Mouse (Mus musculus): Measurements from ENCODE around the gene Wee1. TPM values are rescaled to one million over a fixed set of nuclear protein-coding genes. Genes with fewer than 3 reads are reported as not detected.

The Wee1 gene
- polyA plus RNA-seq, 1 experiment, result 4.4 TPM

DNA sequence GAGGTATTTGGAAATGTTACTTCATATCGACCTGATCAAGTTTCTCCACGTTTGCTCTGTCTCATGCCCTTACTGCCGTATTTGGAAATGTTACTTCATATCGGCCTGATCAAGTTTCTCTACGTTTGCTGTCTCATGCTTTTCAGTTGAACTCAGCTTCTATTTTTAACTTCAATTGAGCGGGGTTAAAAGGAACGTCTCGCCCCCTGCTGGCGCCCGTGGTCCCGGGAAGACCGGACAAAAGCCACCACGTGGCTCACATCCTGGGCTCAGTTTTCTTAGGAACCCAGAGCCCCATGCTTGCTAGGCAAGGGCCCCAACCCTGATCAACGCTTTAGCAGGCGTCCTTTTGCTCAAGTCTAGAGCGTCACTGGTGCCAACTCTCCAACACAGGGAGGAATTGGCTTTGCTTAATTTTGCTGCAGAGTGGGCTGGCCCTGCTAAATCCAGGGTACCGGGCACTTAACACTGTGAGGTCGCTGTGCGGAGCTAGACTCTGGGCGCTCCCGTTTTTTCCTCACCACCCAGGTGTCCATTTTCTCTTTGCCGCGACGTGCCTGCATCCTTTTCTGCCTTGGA, 42.3 kb downstream of the Wee1 start:
- peak overlapping the region; percentile 69 for H3K4me3 ChIP-seq (ENCODE audit: insufficient read depth, low read depth, low read length)
- no peaks in the 10 kb centered on the region for H3K36me3 ChIP-seq (ENCODE audit: control insufficient read depth, insufficient read depth, low read length)
- WGBS, result under 1% methylated on average over 24 of the region's 24 CpGs
- H3K27me3 ChIP-seq (replicated peaks; ENCODE audit: control insufficient read depth, insufficient read depth, low read length), result no peaks in the 10 kb centered on the region
- peak; percentile 95 for DNase-seq
- TF ChIP-seq POLR2A (IDR thresholded peaks at IDR 0.05; ENCODE audit: low read depth, low read length) (no peak), CTCF (conservative IDR thresholded peaks at IDR 0.05; ENCODE audit: insufficient read depth, insufficient read length, low read depth, low read length) (peak; percentile 73)
- H3K4me1 ChIP-seq (ENCODE audit: control insufficient read depth, insufficient read depth, low read length), result no peaks in the 10 kb centered on the region; the same call in 1 of the 2 replicates
- H3K27ac ChIP-seq (ENCODE audit: insufficient read depth, low read depth, low read length), result peak overlapping the region; percentile 88

DNA sequence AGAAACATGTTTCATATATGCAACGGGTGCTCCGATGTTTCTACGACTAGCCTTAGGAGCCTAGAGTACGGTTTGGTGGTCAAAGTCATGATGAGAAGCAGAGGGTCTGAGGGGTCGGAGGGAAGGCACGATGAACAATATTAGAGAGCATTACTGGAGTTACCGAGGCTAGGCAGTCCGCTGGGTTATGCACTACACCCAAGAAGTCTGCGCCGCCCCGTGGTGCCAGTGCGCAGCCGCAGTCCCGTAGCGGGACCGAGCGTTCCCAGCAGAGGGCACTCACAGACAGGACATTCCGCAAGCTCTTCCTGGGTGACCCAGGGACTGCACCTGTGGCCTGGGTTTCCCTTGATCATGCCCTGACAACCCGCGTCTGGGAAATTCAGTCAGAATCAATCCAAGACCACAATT, 42.9 kb downstream of the Wee1 start:
- peak overlapping the region; percentile 81 for H3K27ac ChIP-seq (ENCODE audit: insufficient read depth, low read depth, low read length)
- H3K27me3 ChIP-seq (replicated peaks; ENCODE audit: control insufficient read depth, insufficient read depth, low read length), result no peaks in the 10 kb centered on the region
- peak; percentile 97 for DNase-seq
- H3K4me1 ChIP-seq (ENCODE audit: control insufficient read depth, insufficient read depth, low read length), result no peaks in the 10 kb centered on the region; the same call in 1 of the 2 replicates
- H3K36me3 ChIP-seq (ENCODE audit: control insufficient read depth, insufficient read depth, low read length), result no peaks in the 10 kb centered on the region
- 0% methylated on average over 20 of the region's 20 CpGs for WGBS
- TF ChIP-seq POLR2A (IDR thresholded peaks at IDR 0.05; ENCODE audit: low read depth, low read length), result peak; percentile 19
- TF ChIP-seq CTCF (conservative IDR thresholded peaks at IDR 0.05; ENCODE audit: insufficient read depth, insufficient read length, low read depth, low read length), result peak; percentile 99
- peak overlapping the region; percentile 69 for H3K4me3 ChIP-seq (ENCODE audit: insufficient read depth, low read depth, low read length)

- Histone ChIP-seq H3K27ac (ENCODE audit: insufficient read depth, low read depth, low read length) (no peak overlapping the region), H3K4me1 (ENCODE audit: control insufficient read depth, insufficient read depth, low read length) (no peaks in the 10 kb centered on the region; the same call in 1 of the 2 replicates), H3K36me3 (ENCODE audit: control insufficient read depth, insufficient read depth, low read length) (no peaks in the 10 kb centered on the region), H3K4me3 (ENCODE audit: insufficient read depth, low read depth, low read length) (no peak overlapping the region), H3K27me3 (replicated peaks; ENCODE audit: control insufficient read depth, insufficient read depth, low read length) (no peaks in the 10 kb centered on the region)
- TF ChIP-seq CTCF (conservative IDR thresholded peaks at IDR 0.05; ENCODE audit: insufficient read depth, insufficient read length, low read depth, low read length) (no peak), POLR2A (IDR thresholded peaks at IDR 0.05; ENCODE audit: low read depth, low read length) (no peak)
- WGBS, result 74% methylated on average over 8 of the region's 8 CpGs
- DNase-seq, result no peak
These were observed 44.4 kb downstream of the Wee1 start for GRCm38 (mm10) chr7:110166233-110166632.

GRCm38 (mm10) chr7:110179208-110179607, 57.4 kb downstream of the Wee1 start:
- Histone ChIP-seq H3K36me3 (ENCODE audit: control insufficient read depth, insufficient read depth, low read length) (no peaks in the 10 kb centered on the region), H3K27ac (ENCODE audit: insufficient read depth, low read depth, low read length) (no peak overlapping the region), H3K4me3 (ENCODE audit: insufficient read depth, low read depth, low read length) (no peak overlapping the region), H3K4me1 (ENCODE audit: control insufficient read depth, insufficient read depth, low read length) (no peaks in the 10 kb centered on the region), H3K27me3 (replicated peaks; ENCODE audit: control insufficient read depth, insufficient read depth, low read length) (no peaks in the 10 kb centered on the region)
- TF ChIP-seq CTCF (conservative IDR thresholded peaks at IDR 0.05; ENCODE audit: insufficient read depth, insufficient read length, low read depth, low read length) (no peak), POLR2A (IDR thresholded peaks at IDR 0.05; ENCODE audit: low read depth, low read length) (no peak)
- 86% methylated on average over 7 of the region's 7 CpGs for WGBS
- no peak for DNase-seq

GRCm38 (mm10) chr7:110180613-110181012, 58.8 kb downstream of the Wee1 start:
- no peak overlapping the region for H3K4me3 ChIP-seq (ENCODE audit: insufficient read depth, low read depth, low read length)
- H3K4me1 ChIP-seq (ENCODE audit: control insufficient read depth, insufficient read depth, low read length), result no peaks in the 10 kb centered on the region
- H3K36me3 ChIP-seq (ENCODE audit: control insufficient read depth, insufficient read depth, low read length), result no peaks in the 10 kb centered on the region
- no peak for DNase-seq
- TF ChIP-seq POLR2A (IDR thresholded peaks at IDR 0.05; ENCODE audit: low read depth, low read length) (no peak), CTCF (conservative IDR thresholded peaks at IDR 0.05; ENCODE audit: insufficient read depth, insufficient read length, low read depth, low read length) (no peak)
- H3K27ac ChIP-seq (ENCODE audit: insufficient read depth, low read depth, low read length), result no peak overlapping the region
- H3K27me3 ChIP-seq (replicated peaks; ENCODE audit: control insufficient read depth, insufficient read depth, low read length), result no peaks in the 10 kb centered on the region

DNA sequence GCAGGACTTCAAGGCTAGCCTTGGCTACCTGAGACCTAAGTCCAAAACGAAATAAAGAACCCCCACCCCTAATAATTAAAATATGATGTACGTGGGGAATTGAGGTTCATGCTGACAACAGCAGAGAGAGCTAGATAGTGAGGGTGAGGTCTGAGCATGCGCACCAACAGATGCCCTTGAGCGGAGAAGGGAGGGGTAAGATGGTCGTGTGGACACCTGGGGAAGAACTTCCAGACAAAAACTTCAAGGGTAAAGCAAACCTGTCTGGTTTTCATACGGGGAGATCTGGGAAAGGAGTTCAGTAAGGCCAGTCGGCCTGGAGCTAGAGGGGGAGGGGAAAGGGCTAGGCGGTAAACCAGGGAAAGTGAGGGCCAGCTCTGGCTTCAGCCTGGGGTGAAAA, 59.6 kb downstream of the Wee1 start:
- H3K36me3 ChIP-seq (ENCODE audit: control insufficient read depth, insufficient read depth, low read length), result no peaks in the 10 kb centered on the region
- H3K27ac ChIP-seq (ENCODE audit: insufficient read depth, low read depth, low read length), result no peak overlapping the region
- no peak for DNase-seq
- no peaks in the 10 kb centered on the region for H3K27me3 ChIP-seq (replicated peaks; ENCODE audit: control insufficient read depth, insufficient read depth, low read length)
- no peak overlapping the region for H3K4me3 ChIP-seq (ENCODE audit: insufficient read depth, low read depth, low read length)
- TF ChIP-seq POLR2A (IDR thresholded peaks at IDR 0.05; ENCODE audit: low read depth, low read length), result no peak
- no peak for TF ChIP-seq CTCF (conservative IDR thresholded peaks at IDR 0.05; ENCODE audit: insufficient read depth, insufficient read length, low read depth, low read length)
- WGBS, result 81% methylated on average over 8 of the region's 8 CpGs
- H3K4me1 ChIP-seq (ENCODE audit: control insufficient read depth, insufficient read depth, low read length), result no peaks in the 10 kb centered on the region

GRCm38 (mm10) chr7:110184608-110185007, 62.8 kb downstream of the Wee1 start:
- H3K4me1 ChIP-seq (ENCODE audit: control insufficient read depth, insufficient read depth, low read length), result peaks cover 3% of the 10 kb centered on the region; the same call in 1 of the 2 replicates
- TF ChIP-seq POLR2A (IDR thresholded peaks at IDR 0.05; ENCODE audit: low read depth, low read length), result no peak
- no peak for TF ChIP-seq CTCF (conservative IDR thresholded peaks at IDR 0.05; ENCODE audit: insufficient read depth, insufficient read length, low read depth, low read length)
- DNase-seq, result no peak
- 88% methylated on average over 3 of the region's 3 CpGs for WGBS
- H3K27me3 ChIP-seq (replicated peaks; ENCODE audit: control insufficient read depth, insufficient read depth, low read length), result no peaks in the 10 kb centered on the region
- no peak overlapping the region for H3K27ac ChIP-seq (ENCODE audit: insufficient read depth, low read depth, low read length)
- H3K36me3 ChIP-seq (ENCODE audit: control insufficient read depth, insufficient read depth, low read length), result no peaks in the 10 kb centered on the region
- H3K4me3 ChIP-seq (ENCODE audit: insufficient read depth, low read depth, low read length), result no peak overlapping the region
